Mouse (Mus musculus) liver, embryonic 13.5 days (tissue): Measurements from ENCODE around the gene Ahsg. TPM values are rescaled to one million over a fixed set of nuclear protein-coding genes. Genes with fewer than 3 reads are reported as not detected.
A peak's percentile ranks its signal among the peaks of the same experiment; 100 is the strongest.
"Not testable (repeated sequence)": the region's sequence is repeated elsewhere in the genome, so short reads cannot be mapped to it uniquely, and the experiment has no call there.

ENCODE experiments used
- ATAC-seq: fragments of 200-750 bp; cut with Nextera tagmentation; 2 replicates; pipeline ENCODE4 v1.8.0; 2017; ENCODE audit warnings: low read depth, mild to moderate bottlenecking, moderate number of reproducible peaks, moderate library complexity
- DNase-seq: peaks from one replicate; pipeline ENCODE4 v3.0.0; 2022
- H3K27ac ChIP-seq: fragments of 300-500 bp; sonication (generic); 2 replicates; pipeline ENCODE4 v1.5.1; 2015; ENCODE audit warnings: moderate library complexity, mild to moderate bottlenecking, inconsistent platforms
- H3K27me3 ChIP-seq: fragments of 300-500 bp; sonication (generic); 2 replicates; pipeline ENCODE4 v1.6.1; 2015; ENCODE audit warnings: mild to moderate bottlenecking, inconsistent platforms
- H3K36me3 ChIP-seq: fragments of 300-500 bp; sonication (generic); 2 replicates; pipeline ENCODE4 v1.6.1; 2015; ENCODE audit warnings: mild to moderate bottlenecking, inconsistent platforms
- H3K4me1 ChIP-seq: fragments of 300-500 bp; sonication (generic); replicated peaks from 2 replicates; pipeline ENCODE4 v1.6.1; 2015; ENCODE audit warnings: inconsistent platforms
- H3K4me2 ChIP-seq: fragments of 300-500 bp; sonication (generic); 2 replicates; pipeline ENCODE4 v1.6.1; 2015; ENCODE audit warnings: inconsistent platforms, mild to moderate bottlenecking, moderate library complexity
- H3K4me3 ChIP-seq: fragments of 300-500 bp; sonication (generic); replicated peaks from 2 replicates; pipeline ENCODE4 v1.5.1; 2015; ENCODE audit warnings: mild to moderate bottlenecking, inconsistent platforms
- H3K9ac ChIP-seq: fragments of 300-500 bp; sonication (generic); 2 replicates; pipeline ENCODE4 v1.6.1; 2015; ENCODE audit warnings: mild to moderate bottlenecking, inconsistent platforms
- H3K9me3 ChIP-seq: fragments of 300-500 bp; sonication (generic); replicated peaks from 2 replicates; pipeline ENCODE4 v1.6.1; 2016; ENCODE audit warnings: inconsistent platforms
- WGBS: fragments of 180-500 bp; shearing (Covaris S2); methylation state at CpG from one replicate; pipeline ENCODE4 v1.1.7; 2015; ENCODE audit not compliant: insufficient replicate concordance; 5-methylcytosine and 5-hydroxymethylcytosine counted together
- polyA plus RNA-seq: library from polyadenylated mRNA; unstranded; fragments of >200 nt; fragmentation: Nextera tagmentation; extraction: Ambion mirVana; gene quantifications from 2 replicates; pipeline ENCODE4 v1.2.1, GENCODE M21; 2015

Gene Ahsg
- polyA plus RNA-seq, 1 experiment from 2014 or later = 513 TPM

DNA sequence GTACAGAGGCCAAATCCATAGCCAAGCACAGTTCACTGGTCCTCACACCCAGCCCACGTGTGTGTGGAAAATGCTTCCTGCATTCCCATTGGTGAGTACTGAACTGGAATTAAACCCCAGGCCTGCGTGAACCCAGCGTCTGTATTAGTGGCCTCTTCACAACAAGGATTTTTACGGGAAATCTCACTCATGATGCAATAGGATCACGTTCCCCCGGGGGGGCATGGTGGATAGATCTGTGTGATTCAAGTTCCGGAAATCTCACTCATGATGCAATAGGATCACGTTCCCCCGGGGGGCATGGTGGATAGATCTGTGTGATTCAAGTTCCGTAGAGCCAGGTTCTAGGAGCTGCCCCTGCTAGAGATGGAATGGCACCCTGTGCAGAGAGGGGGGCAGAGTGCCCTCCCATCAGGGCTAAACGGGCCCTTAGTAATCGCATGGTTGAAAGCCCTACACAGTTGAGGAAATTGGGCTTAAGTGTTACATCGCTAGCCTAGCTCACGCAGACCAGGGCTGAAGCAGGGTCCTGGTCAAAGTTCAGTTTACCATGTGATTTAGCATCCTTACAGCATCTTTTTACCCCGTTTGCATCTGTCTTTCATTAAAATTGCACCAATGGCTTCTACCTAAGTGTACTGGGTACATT, 27.7 kb downstream of the Ahsg start:
- H3K27ac ChIP-seq = no peak overlapping the region
- H3K9me3 ChIP-seq = no peaks in the 10 kb centered on the region
- DNase-seq (no peak), ATAC-seq (no peak)
- H3K4me3 ChIP-seq = no peak overlapping the region
- no peaks in the 10 kb centered on the region for H3K4me1 ChIP-seq
- no peaks in the 10 kb centered on the region for H3K36me3 ChIP-seq
- H3K27me3 ChIP-seq = no peaks in the 10 kb centered on the region
- H3K4me2 ChIP-seq = no peak overlapping the region
- 71% methylated on average over 15 of the region's 15 CpGs for WGBS
- no peak overlapping the region for H3K9ac ChIP-seq

DNA sequence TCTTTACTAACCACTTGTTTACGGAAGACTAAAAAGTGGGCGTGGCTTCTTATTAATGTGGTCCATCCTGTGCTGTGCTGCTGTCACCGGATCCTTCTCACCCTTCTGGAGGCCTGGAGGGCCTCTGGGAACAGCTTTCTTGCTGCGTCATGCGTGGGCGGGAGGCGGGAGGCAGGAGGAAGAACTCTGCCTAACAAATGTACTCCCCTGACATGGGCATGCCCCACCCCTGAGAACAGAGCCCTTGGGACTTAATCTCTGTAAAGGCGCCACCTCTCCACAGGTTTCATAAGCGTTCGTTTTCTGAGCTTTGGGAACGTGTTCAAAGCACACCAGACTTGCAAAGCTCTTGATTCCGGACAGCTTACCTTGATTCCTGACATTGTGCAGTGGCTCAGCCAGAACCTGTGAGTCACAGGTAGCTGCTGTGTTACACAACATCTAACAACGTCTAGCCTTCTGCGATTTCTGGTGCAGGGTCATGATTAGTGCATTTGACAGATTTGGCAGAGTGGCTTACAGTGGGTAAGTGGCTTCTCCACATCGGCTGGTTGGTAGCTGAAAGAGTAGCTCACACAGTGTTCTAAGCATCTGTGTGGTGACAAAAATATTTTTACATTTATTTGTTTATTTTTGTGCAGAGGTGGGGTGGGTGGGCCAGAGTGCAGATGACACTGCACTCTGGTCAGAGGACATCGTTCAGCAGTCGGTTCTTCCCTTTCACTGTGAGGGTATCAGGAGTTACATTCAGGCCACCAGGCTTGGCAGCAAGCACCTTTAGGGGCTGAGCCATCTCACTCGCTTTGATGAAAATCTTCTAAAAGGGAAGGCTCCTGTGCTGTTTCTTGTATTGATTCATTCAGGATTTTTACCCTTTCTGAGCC, 29.1 kb downstream of the Ahsg start:
- no peak for DNase-seq
- Histone ChIP-seq H3K4me2 (no peak overlapping the region), H3K4me1 (no peaks in the 10 kb centered on the region), H3K36me3 (no peaks in the 10 kb centered on the region), H3K9me3 (no peaks in the 10 kb centered on the region), H3K27me3 (no peaks in the 10 kb centered on the region), H3K27ac (no peak overlapping the region), H3K9ac (no peak overlapping the region), H3K4me3 (no peak overlapping the region)
- peak; percentile 39; the same call in 1 of the 2 replicates for ATAC-seq
- WGBS = 40% methylated on average over 18 of the region's 18 CpGs

DNA sequence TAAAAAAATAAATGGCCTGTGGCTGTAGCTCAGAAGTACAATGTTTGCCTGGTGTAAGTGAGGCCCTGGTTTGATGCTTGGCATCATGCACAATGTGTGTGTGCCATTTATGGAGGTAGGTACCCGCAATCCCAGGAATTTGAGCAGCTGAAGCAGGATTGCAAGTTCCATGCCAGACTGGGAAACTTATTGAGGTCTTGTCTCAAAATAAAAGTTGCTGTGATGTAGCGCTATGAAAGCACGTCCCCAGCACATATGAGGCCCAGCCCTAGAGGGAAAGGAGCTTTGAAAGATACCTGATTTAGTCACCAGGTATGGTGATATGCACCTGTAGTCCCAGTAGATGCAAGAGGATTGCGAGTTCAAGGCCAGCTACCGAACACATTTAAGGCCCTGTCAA, 30.7 kb downstream of the Ahsg start:
- Histone ChIP-seq H3K4me3 (no peak overlapping the region), H3K4me1 (no peaks in the 10 kb centered on the region), H3K9ac (no peak overlapping the region), H3K27me3 (no peaks in the 10 kb centered on the region), H3K4me2 (no peak overlapping the region), H3K36me3 (no peaks in the 10 kb centered on the region), H3K9me3 (no peaks in the 10 kb centered on the region), H3K27ac (no peak overlapping the region)
- ATAC-seq (no peak), DNase-seq (no peak)
- 76% methylated on average over 5 of the region's 5 CpGs for WGBS

DNA sequence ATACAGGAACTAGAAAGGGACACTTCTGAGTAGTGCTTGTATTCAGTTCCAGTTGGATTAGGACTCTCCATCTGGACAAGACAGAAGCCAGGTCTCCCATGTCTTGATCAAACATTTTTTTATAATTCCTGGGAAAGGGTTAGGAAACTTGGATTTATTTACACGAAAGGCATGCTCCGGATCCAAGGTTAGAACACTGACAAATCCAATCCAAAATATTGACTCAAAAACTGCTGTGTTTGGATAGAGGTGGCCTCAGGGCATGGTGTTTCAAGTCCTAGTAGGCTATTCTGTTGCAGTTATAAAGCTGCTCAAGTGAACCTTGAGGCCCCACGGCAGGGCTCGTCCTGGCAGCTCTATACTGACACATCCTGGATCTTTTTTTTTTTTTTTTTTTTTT, 31.4 kb downstream of the Ahsg start:
- Histone ChIP-seq H3K36me3 (no peaks in the 10 kb centered on the region), H3K4me1 (no peaks in the 10 kb centered on the region), H3K27ac (no peak overlapping the region), H3K4me2 (no peak overlapping the region), H3K4me3 (no peak overlapping the region), H3K27me3 (no peaks in the 10 kb centered on the region), H3K9me3 (no peaks in the 10 kb centered on the region), H3K9ac (no peak overlapping the region)
- WGBS = 65% methylated on average over 4 of the region's 4 CpGs
- DNase-seq = no peak
- ATAC-seq = no peak

DNA sequence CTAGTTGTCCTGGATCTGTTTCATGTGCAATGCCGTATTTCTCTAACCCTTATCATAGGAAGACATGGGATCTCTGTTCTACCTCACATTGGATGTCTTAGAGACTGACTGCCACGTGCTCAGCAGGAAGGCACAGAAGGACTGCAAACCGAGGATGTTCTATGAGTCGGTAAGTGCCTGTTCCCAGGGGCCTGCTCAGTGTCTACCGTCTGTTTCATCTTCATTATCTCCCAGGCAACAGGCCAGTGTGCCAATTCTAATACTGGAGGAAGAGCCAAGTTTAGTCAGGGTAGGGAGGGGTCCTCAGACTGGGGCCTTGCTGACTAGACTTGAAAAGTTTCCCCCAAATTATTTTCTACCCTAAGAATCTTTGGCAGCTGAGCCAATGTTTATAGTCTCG, 38.5 kb downstream of the Ahsg start:
- no peak for ATAC-seq
- no peak for DNase-seq
- Histone ChIP-seq H3K9me3 (no peaks in the 10 kb centered on the region), H3K9ac (no peak overlapping the region), H3K27ac (no peak overlapping the region), H3K4me2 (no peak overlapping the region), H3K27me3 (no peaks in the 10 kb centered on the region), H3K4me3 (no peak overlapping the region), H3K4me1 (no peaks in the 10 kb centered on the region), H3K36me3 (no peaks in the 10 kb centered on the region)
- 56% methylated on average over 6 of the region's 6 CpGs for WGBS

DNA sequence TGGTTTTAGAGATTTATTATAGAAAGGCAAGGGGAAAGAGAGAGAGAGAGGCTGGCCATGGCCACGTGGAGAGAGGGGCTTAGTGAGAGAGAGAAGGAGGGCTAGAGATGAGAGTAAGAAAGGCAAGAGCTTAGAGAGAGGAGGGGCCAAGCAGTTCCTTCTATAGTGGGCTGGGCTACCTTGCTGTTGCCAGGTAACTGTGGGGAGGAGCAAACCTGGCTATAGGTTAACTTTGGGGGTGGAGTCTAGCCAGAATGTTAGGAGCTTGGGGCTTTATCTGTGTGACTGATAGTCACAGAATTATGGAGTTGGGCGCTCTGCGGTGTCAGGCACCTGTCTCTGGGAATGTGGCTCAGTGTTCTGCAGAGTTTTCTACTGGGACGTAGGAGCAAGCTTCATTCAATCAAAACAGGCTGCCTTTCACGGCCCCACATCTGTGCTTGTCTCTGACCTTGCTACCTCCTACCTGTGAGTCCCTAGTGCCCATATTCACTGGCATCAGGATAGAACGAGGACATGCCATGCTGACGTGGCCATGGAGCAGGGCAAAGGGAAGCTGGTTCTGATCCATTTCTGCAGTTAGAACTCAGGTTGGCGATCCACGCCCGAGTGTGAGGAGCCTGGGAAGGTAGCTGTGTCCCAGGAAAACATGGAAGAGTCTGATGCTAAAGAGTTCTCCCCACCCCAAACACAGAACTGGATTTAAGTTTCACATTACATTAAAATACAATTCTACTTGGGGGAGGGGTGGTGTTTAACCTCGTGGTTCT, 40.5 kb downstream of the Ahsg start:
- Histone ChIP-seq H3K4me3 (no peak overlapping the region), H3K4me1 (no peaks in the 10 kb centered on the region)

DNA sequence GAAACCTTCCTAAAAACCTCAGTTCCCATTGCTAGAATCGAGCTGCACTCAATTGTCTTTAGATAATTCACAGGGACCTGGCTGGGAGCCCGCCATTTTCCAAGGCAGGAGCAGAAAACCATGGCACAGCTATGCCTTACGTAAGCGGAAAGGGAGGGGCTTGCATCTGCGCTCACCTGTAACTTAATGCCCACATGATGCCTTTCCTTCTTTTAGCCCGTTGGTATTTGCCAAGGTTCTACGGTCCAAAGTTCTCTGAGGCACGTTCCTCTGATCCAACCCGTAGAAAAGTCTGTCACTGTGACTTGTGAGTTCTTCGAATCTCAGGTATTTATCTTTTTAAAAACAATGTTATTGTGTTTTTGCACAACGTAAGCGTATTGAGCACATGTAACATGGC, 46.6 kb downstream of the Ahsg start:
- ATAC-seq = no peak
- Histone ChIP-seq H3K9me3 (no peaks in the 10 kb centered on the region), H3K36me3 (no peaks in the 10 kb centered on the region), H3K4me1 (no peaks in the 10 kb centered on the region), H3K4me2 (no peak overlapping the region), H3K9ac (no peak overlapping the region), H3K27ac (no peak overlapping the region), H3K27me3 (no peaks in the 10 kb centered on the region), H3K4me3 (no peak overlapping the region)
- WGBS = 68% methylated on average over 12 of the region's 12 CpGs
- no peak for DNase-seq

More for the DNA sequence above, 40.5 kb downstream of the Ahsg start:
- H3K4me2 ChIP-seq = no peak overlapping the region
- H3K9ac ChIP-seq = no peak overlapping the region
- H3K27me3 ChIP-seq = no peaks in the 10 kb centered on the region
- WGBS = 69% methylated on average over 11 of the region's 11 CpGs
- no peak for DNase-seq
- H3K36me3 ChIP-seq = no peaks in the 10 kb centered on the region
- H3K9me3 ChIP-seq = no peaks in the 10 kb centered on the region
- no peak for ATAC-seq
- H3K27ac ChIP-seq = no peak overlapping the region

DNA sequence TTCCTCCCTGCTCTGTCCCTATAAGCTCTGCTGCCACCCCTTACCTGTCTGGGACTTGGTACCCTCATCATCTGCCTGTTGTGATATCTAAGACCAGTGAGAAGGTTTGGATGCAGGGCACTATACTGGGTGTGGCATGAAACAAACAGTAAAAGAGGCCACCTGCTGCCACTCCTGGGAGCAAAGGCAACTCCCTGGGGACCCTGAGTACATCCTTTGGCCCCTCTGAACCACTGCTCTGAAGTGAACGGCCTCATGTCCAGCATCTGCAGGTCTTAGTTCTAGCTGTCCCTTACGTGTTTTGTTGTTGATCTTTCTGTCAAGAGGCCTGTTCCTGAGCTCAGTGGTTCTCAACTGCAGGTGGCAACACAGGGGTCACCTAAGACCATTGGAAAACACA, 47.5 kb downstream of the Ahsg start:
- Histone ChIP-seq H3K4me1 (no peaks in the 10 kb centered on the region), H3K27ac (no peak overlapping the region), H3K4me3 (no peak overlapping the region), H3K27me3 (no peaks in the 10 kb centered on the region), H3K9ac (no peak overlapping the region), H3K9me3 (no peaks in the 10 kb centered on the region), H3K4me2 (no peak overlapping the region), H3K36me3 (no peaks in the 10 kb centered on the region)
- DNase-seq (no peak), ATAC-seq (no peak)
- 66% methylated on average over 2 of the region's 2 CpGs for WGBS

DNA sequence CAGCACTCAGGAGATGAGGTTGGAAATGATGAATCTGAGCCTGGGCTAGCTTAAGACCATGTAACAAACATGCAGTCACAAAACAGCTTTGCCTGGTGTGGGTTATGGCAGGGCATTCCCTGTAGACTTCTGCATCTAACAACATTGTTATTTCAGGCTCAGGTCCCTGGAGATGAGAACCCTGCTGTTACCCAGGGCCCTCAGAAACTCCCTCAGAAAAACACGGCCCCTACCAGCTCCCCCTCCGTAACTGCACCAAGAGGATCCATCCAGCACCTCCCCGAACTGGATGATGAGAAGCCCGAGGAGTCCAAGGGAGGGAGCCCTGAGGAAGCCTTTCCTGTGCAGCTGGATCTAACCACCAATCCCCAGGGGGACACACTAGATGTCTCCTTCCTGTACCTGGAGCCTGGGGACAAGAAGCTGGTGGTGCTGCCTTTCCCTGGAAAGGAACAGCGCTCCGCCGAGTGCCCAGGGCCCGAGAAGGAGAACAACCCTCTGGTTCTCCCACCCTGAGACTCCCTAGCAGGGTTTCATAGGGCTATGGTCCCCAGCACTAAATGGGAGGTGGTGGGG, 48.1 kb downstream of the Ahsg start:
- no peak for DNase-seq
- no peaks in the 10 kb centered on the region for H3K9me3 ChIP-seq
- no peak for ATAC-seq
- no peak overlapping the region for H3K9ac ChIP-seq
- no peaks in the 10 kb centered on the region for H3K27me3 ChIP-seq
- WGBS = 67% methylated on average over 8 of the region's 8 CpGs
- H3K4me1 ChIP-seq = no peaks in the 10 kb centered on the region
- H3K4me3 ChIP-seq = no peak overlapping the region
- H3K36me3 ChIP-seq = no peaks in the 10 kb centered on the region
- no peak overlapping the region for H3K27ac ChIP-seq
- H3K4me2 ChIP-seq = no peak overlapping the region

DNA sequence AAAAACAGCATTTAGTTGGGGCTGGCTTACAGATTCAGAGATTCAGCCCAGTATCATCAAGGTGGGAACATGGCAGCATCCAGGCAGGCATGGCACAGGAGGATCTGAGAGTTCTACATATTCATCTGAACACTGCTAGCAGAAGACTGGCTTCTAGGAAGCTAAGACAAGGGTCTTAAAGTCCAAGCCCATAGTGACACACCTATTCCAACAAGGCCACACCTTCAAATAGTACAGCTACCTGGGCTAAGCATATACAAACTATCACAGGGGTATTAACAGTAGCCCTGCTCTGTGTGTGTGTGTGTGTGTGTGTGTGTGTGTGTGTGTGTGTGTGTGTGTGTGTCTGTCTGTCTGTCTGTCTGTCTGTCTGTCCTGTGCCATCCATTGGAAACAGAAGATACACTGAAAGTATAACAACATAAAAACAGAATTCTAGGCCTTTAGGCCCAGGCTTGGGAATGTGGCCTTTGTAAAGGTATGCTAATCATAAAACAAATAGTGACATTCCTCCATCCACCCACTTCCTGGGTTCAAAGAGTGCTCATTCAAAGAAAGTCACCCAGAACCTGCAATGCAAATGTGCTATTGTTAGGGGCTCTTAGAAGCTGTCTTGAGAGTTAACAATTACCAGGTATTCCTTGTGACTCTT, 50.9 kb downstream of the Ahsg start:
- not testable (repeated sequence) for H3K36me3 ChIP-seq, H3K27me3 ChIP-seq, ATAC-seq, H3K4me2 ChIP-seq, H3K4me3 ChIP-seq, DNase-seq, H3K4me1 ChIP-seq, H3K27ac ChIP-seq, H3K9me3 ChIP-seq, H3K9ac ChIP-seq

DNA sequence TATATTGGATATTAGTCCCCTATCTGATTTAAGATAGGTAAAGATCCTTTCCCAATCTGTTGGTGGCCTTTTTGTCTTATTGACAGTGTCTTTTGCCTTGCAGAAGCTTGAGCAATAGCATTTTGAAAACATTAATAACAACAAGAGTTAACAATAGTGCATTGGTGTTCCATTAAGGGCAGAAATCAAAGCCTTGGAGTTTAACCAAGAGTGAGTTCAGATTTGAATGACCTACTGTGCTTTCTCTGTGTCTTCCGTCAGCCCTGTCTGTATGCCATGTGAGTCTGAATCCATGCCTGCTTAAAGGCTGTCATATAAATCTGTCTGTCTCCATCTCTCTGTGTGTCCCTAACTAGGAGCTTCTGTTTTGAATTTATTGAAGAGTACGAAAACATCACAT, 56.3 kb downstream of the Ahsg start:
- Histone ChIP-seq H3K27me3 (no peaks in the 10 kb centered on the region), H3K4me3 (no peak overlapping the region), H3K4me1 (peaks cover 5% of the 10 kb centered on the region; the same call in 1 of the 2 replicates), H3K4me2 (no peak overlapping the region), H3K36me3 (no peaks in the 10 kb centered on the region), H3K27ac (no peak overlapping the region), H3K9me3 (no peaks in the 10 kb centered on the region), H3K9ac (no peak overlapping the region)
- WGBS = 66% methylated on average over 2 of the region's 2 CpGs
- DNase-seq (no peak), ATAC-seq (no peak)
